ENCODE assay signal across 13 mouse cellular contexts in the genomic region with DNA sequence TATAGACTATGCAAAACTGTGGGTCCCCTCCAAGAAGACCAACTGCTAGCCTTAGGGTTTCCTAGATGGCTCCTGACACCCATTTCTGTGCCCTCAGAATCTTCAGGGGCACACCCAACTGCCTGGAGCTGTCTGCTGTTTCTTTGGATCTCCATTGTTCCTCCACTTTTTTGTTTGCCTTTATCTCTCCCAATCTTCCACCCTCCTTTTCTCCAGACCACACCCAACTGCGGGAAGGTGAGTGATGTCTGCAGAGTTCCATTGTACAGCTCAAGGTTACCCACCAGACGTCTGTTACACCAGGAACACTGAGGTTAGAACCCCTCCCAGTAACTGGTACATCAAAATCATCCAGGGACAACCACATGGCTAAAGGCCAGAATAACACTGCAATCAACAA.
"Had no signal": no experiment of that assay in that cellular context is flagged by ENCODE, and none has a peak within 500 bp of the region (broad histone marks: within the 10 kb centered on the region; RNA-seq: fewer than 3 reads in every experiment).

No protein-coding gene starts in this region.

- DNase-seq: gastrocnemius, adult 2 months; gastrocnemius, postnatal 10 days; gastrocnemius, postnatal 25 days; heart, adult 18-20 months; heart, postnatal 10 days; heart, postnatal 4 days; kidney, adult 18-20 months; kidney, adult 8-10 months; kidney, postnatal 10 days; kidney, postnatal 25 days; kidney, postnatal 4 days; liver; liver, embryonic 13.5 days had no signal
